Mouse (Mus musculus) myocyte (in vitro differentiated cells): ENCODE measurements at regions not wholly inside any gene's neighbourhood (a gene's known extent, or its start where the extent isn't known, plus 50 kb on each side); places are given as distances from the start of the nearest gene placed in this dataset.

Experiments used
- H3K27me3 ChIP-seq: one replicate; pipeline ENCODE4 v1.6.1; 2011; ENCODE audit not compliant: control insufficient read depth, insufficient read depth, insufficient read length
- H3K36me3 ChIP-seq: one replicate; pipeline ENCODE4 v1.6.1; 2011; ENCODE audit not compliant: control insufficient read depth, insufficient read depth
- H3K4me2 ChIP-seq: one replicate; pipeline ENCODE4 v1.6.1; 2011; ENCODE audit warnings: low read depth, control low read depth
- H3K4me3 ChIP-seq: one replicate; pipeline ENCODE4 v1.5.1; 2011; ENCODE audit warnings: mild to moderate bottlenecking, control low read depth, moderate library complexity
- H3K79me2 ChIP-seq: one replicate; pipeline ENCODE4 v1.6.1; 2011; ENCODE audit not compliant: control insufficient read depth, insufficient read depth
- H3ac ChIP-seq: one replicate; pipeline ENCODE4 v1.6.1; 2011; ENCODE audit not compliant: control insufficient read depth, insufficient read length
- CEBPB ChIP-seq: IDR thresholded peaks from 2 replicates; pipeline ENCODE4 v1.6.1; 2011; ENCODE audit warnings: mild to moderate bottlenecking, moderate library complexity; ENCODE audit not compliant: poor library complexity, insufficient read depth, severe bottlenecking
- E2F4 ChIP-seq: IDR thresholded peaks from one replicate; pipeline ENCODE4 v1.6.1; 2011; ENCODE audit warnings: mild to moderate bottlenecking, control low read depth, moderate library complexity; ENCODE audit not compliant: insufficient read depth
- MAX ChIP-seq: IDR thresholded peaks from one replicate; pipeline ENCODE4 v1.6.1; 2011; ENCODE audit warnings: low read depth, mild to moderate bottlenecking, control low read depth
- MYOD1 ChIP-seq, 3 experiments: IDR thresholded peaks; one replicate each; pipeline ENCODE4 v1.6.1; 2011; ENCODE audit warnings: control low read depth in 2 of 3, low read depth in 2 of 3, mild to moderate bottlenecking in 2 of 3, moderate library complexity in 1 of 3; ENCODE audit not compliant: insufficient read length in 2 of 3, control insufficient read depth in 1 of 3
- MYOG ChIP-seq, 3 experiments: IDR thresholded peaks; one replicate each; pipeline ENCODE4 v1.6.1; 2011; ENCODE audit warnings: control low read depth in 2 of 3, low read depth in 2 of 3, mild to moderate bottlenecking in 2 of 3; ENCODE audit not compliant: insufficient read length in 2 of 3, control insufficient read depth in 1 of 3, insufficient read depth in 1 of 3
- POLR2A ChIP-seq: IDR thresholded peaks from one replicate; pipeline ENCODE4 v1.6.1; 2011; ENCODE audit warnings: low read depth, mild to moderate bottlenecking, control low read depth, moderate library complexity; ENCODE audit not compliant: insufficient read length
- POLR2AphosphoS2 ChIP-seq: IDR thresholded peaks from one replicate; pipeline ENCODE4 v1.6.1; 2011; ENCODE audit warnings: low read depth, control low read depth; ENCODE audit not compliant: insufficient read length
- REST ChIP-seq: IDR thresholded peaks from one replicate; pipeline ENCODE4 v1.6.1; 2011; ENCODE audit warnings: mild to moderate bottlenecking, control low read depth, moderate library complexity; ENCODE audit not compliant: insufficient read depth, insufficient read length
- SRF ChIP-seq: IDR thresholded peaks from one replicate; pipeline ENCODE4 v1.6.1; 2011; ENCODE audit warnings: low read depth; ENCODE audit not compliant: control insufficient read depth, insufficient read length
- TCF12 ChIP-seq: IDR thresholded peaks from one replicate; pipeline ENCODE4 v1.6.1; 2011; ENCODE audit warnings: mild to moderate bottlenecking, control low read depth; ENCODE audit not compliant: poor library complexity, insufficient read depth, severe bottlenecking
- TCF3 ChIP-seq: IDR thresholded peaks from one replicate; pipeline ENCODE4 v1.6.1; 2011; ENCODE audit warnings: low read depth, control low read depth; ENCODE audit not compliant: insufficient read length
- USF1 ChIP-seq: IDR thresholded peaks from one replicate; pipeline ENCODE4 v1.6.1; 2011; ENCODE audit warnings: low read depth, mild to moderate bottlenecking, control low read depth, moderate library complexity

DNA sequence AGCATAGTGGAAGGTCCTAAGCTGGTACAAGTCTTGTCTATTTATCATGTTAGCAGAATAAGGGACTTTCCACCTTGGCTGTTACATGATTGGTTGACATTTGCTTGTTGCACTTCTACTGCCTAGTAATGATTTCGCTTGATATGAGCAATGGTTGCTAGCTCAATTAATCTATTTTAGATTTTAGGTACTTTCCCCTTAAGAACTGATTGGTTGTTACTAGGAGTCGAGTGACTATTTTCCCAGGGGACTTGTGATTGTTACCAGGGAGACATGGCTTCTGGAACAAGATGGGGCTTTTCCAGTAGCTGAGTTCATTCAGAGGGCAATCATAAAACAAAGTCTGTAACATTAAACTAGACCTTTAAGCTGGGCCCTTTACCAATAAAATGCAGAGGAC, 100.9 kb downstream of the Nup35 start:
- H3K27me3 ChIP-seq = no peaks in the 10 kb centered on the region
- TF ChIP-seq TCF12 = no peak
- TF ChIP-seq MYOG (IDR thresholded peaks at IDR 0.05; ENCODE audit: control insufficient read depth in 1 of 3, insufficient read depth in 1 of 3, insufficient read length in 2 of 3, low read depth in 2 of 3) = no peak
- no peak for TF ChIP-seq REST
- TF ChIP-seq E2F4 = no peak
- no peak for TF ChIP-seq USF1
- TF ChIP-seq SRF = no peak
- TF ChIP-seq MAX = no peak
- no peak for TF ChIP-seq TCF3
- no peak for TF ChIP-seq CEBPB
- TF ChIP-seq POLR2AphosphoS2 = no peak
- TF ChIP-seq MYOD1 (IDR thresholded peaks at IDR 0.05; ENCODE audit: control insufficient read depth in 1 of 3, insufficient read length in 2 of 3, low read depth in 2 of 3) = no peak
- TF ChIP-seq POLR2A = no peak
- H3K36me3 ChIP-seq = no peaks in the 10 kb centered on the region
- no peak overlapping the region for H3K4me2 ChIP-seq
- H3ac ChIP-seq = no peak overlapping the region
- no peaks in the 10 kb centered on the region for H3K79me2 ChIP-seq
- H3K4me3 ChIP-seq = no peak overlapping the region

DNA sequence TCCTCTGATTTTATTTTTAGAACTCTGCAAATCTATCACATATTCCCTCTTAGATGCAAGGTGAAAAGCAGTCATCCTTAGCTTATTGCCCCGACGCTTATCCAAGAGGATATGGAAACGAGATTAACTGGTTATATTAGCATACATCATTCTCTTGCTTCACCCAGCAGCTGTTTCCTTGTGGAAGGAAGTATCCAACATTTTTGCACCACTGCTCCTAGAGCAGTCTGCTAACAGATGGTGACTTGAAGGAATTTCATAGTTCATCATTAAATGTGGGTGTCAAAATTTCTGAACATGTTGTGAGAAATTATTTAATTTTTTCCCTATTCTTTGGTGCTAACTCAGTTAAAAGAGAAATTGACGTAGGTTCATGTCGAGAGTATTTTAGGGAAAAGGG, 107.0 kb downstream of the Nup35 start:
- Histone ChIP-seq H3K27me3 (no peaks in the 10 kb centered on the region), H3K4me3 (no peak overlapping the region), H3ac (no peak overlapping the region), H3K4me2 (no peak overlapping the region), H3K79me2 (no peaks in the 10 kb centered on the region), H3K36me3 (no peaks in the 10 kb centered on the region)
- TF ChIP-seq USF1 = no peak
- no peak for TF ChIP-seq POLR2AphosphoS2
- TF ChIP-seq MYOG (IDR thresholded peaks at IDR 0.05; ENCODE audit: control insufficient read depth in 1 of 3, insufficient read depth in 1 of 3, insufficient read length in 2 of 3, low read depth in 2 of 3) = no peak
- no peak for TF ChIP-seq MAX
- TF ChIP-seq MYOD1 (IDR thresholded peaks at IDR 0.05; ENCODE audit: control insufficient read depth in 1 of 3, insufficient read length in 2 of 3, low read depth in 2 of 3) = no peak
- no peak for TF ChIP-seq E2F4
- TF ChIP-seq TCF3 = no peak
- no peak for TF ChIP-seq REST
- TF ChIP-seq POLR2A = no peak
- TF ChIP-seq CEBPB = no peak
- no peak for TF ChIP-seq TCF12
- no peak for TF ChIP-seq SRF

DNA sequence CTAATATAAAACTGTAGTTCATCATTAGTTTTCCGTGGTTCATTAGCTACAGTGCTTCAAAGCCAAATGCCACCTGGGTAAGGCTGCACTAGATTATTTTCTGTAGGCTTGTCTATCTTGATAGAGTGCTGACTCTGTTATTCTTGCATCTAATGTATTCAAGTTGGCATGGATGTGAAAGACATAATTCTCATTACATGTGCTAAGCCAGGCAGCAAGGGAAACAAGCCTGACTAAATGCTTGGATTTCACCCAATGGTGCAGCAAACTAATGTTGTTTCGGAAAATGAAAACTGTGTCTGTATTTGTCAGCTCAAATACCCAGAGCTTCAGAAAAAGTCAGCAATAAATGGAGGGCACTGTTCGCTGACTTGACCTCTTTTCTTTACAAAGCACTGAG, 114.3 kb downstream of the Nup35 start:
- no peak overlapping the region for H3K4me2 ChIP-seq
- TF ChIP-seq REST (no peak), USF1 (no peak), MYOG (IDR thresholded peaks at IDR 0.05; ENCODE audit: control insufficient read depth in 1 of 3, insufficient read depth in 1 of 3, insufficient read length in 2 of 3, low read depth in 2 of 3) (no peak), E2F4 (no peak), MAX (no peak), POLR2A (no peak), SRF (no peak), TCF12 (no peak), TCF3 (no peak)
- no peak overlapping the region for H3K4me3 ChIP-seq
- H3ac ChIP-seq = no peak overlapping the region
- no peaks in the 10 kb centered on the region for H3K79me2 ChIP-seq
- no peaks in the 10 kb centered on the region for H3K36me3 ChIP-seq
- H3K27me3 ChIP-seq = no peaks in the 10 kb centered on the region

DNA sequence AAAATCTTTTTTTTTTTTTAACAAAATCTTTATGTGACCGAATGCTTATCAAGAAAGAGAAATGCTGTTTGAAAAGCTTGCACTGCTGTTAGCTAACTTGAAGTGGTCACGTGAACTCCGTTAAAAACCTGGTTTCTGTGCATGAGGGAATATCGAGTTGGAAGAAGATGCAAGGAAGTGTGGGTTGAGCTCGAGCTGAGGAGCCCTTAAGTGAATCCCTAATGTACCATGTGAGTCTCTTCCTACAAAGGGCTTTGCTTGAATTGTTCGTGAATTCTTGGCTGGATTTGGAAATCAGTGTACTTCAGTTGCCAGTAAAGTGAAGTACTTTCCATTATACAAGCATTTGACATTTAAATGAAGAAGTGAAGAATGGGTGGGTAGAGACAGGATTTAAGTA, 129.7 kb downstream of the Nup35 start:
- TF ChIP-seq E2F4 (no peak), USF1 (no peak), REST (no peak), MAX (no peak), POLR2A (no peak), CEBPB (no peak), TCF3 (no peak), MYOD1 (IDR thresholded peaks at IDR 0.05; ENCODE audit: control insufficient read depth in 1 of 3, insufficient read length in 2 of 3, low read depth in 2 of 3) (no peak), POLR2AphosphoS2 (no peak), MYOG (IDR thresholded peaks at IDR 0.05; ENCODE audit: control insufficient read depth in 1 of 3, insufficient read depth in 1 of 3, insufficient read length in 2 of 3, low read depth in 2 of 3) (no peak), SRF (no peak), TCF12 (no peak)
- H3K4me2 ChIP-seq = no peak overlapping the region
- H3K79me2 ChIP-seq = no peaks in the 10 kb centered on the region
- no peak overlapping the region for H3K4me3 ChIP-seq
- H3ac ChIP-seq = no peak overlapping the region
- H3K27me3 ChIP-seq = no peaks in the 10 kb centered on the region
- H3K36me3 ChIP-seq = no peaks in the 10 kb centered on the region
